Mouse (Mus musculus): ENCODE results near the gene Tnip2.

GRCm38 (mm10) chr5:34535831-34536230 is 22.0 kb upstream of the Tnip2 start:
- TF ChIP-seq CTCF (IDR thresholded peaks at IDR 0.05) = no peak
- no peak for TF ChIP-seq EP300 (IDR thresholded peaks at IDR 0.05)
